Mouse (Mus musculus) embryonic facial prominence, embryonic 14.5 days (tissue): Measurements from ENCODE around the gene Tes. TPM values are rescaled to one million over a fixed set of nuclear protein-coding genes. Genes with fewer than 3 reads are reported as not detected.

ENCODE experiments used
- ATAC-seq: fragments of 200-750 bp; cut with Nextera tagmentation; 2 replicates; pipeline ENCODE4 v1.8.0; 2017; ENCODE audit warnings: low read depth, moderate number of reproducible peaks, moderate TSS enrichment
- DNase-seq: peaks from one replicate; pipeline ENCODE4 v3.0.0-alpha.2; 2015; ENCODE audit warnings: low spot score
- H3K27ac ChIP-seq: fragments of 300-500 bp; sonication (generic); replicated peaks from 2 replicates; pipeline ENCODE4 v1.5.1; 2014; ENCODE audit warnings: low read depth, mild to moderate bottlenecking, low read length, moderate library complexity
- H3K27me3 ChIP-seq: fragments of 300-500 bp; sonication (generic); replicated peaks from 2 replicates; pipeline ENCODE4 v1.6.1; 2014; ENCODE audit warnings: low read length; ENCODE audit not compliant: control insufficient read depth, insufficient read depth
- H3K36me3 ChIP-seq: fragments of 300-500 bp; sonication (generic); 2 replicates; pipeline ENCODE4 v1.6.1; 2014; ENCODE audit warnings: low read length, mixed read lengths; ENCODE audit not compliant: control insufficient read depth, insufficient read depth
- H3K4me1 ChIP-seq: fragments of 300-500 bp; sonication (generic); 2 replicates; pipeline ENCODE4 v1.6.1; 2014; ENCODE audit warnings: antibody characterized with exemption, low read length; ENCODE audit not compliant: control insufficient read depth, insufficient read depth
- H3K4me2 ChIP-seq: fragments of 300-500 bp; sonication (generic); 2 replicates; pipeline ENCODE4 v1.6.1; 2014; ENCODE audit warnings: low read depth, mild to moderate bottlenecking, low read length, moderate library complexity, mixed read lengths
- H3K4me3 ChIP-seq: fragments of 300-500 bp; sonication (generic); 2 replicates; pipeline ENCODE4 v1.5.1; 2014; ENCODE audit warnings: low read depth, mild to moderate bottlenecking, low read length
- H3K9ac ChIP-seq: fragments of 300-500 bp; sonication (generic); 2 replicates; pipeline ENCODE4 v1.6.1; 2014; ENCODE audit warnings: low read depth, mild to moderate bottlenecking, low read length, moderate library complexity, mixed read lengths
- H3K9me3 ChIP-seq: fragments of 300-500 bp; sonication (generic); 2 replicates; pipeline ENCODE4 v1.6.1; 2016; ENCODE audit warnings: low read length; ENCODE audit not compliant: control insufficient read depth
- WGBS: fragments of 180-500 bp; shearing (Covaris S2); extraction: QIAGEN DNeasy Blood & Tissue Kit; methylation state at CpG from one replicate; pipeline ENCODE4 v1.1.7; 2014; 5-methylcytosine and 5-hydroxymethylcytosine counted together
- polyA plus RNA-seq: library from polyadenylated mRNA; unstranded; fragments of >200 nt; fragmentation: Nextera tagmentation; extraction: Ambion mirVana; gene quantifications from 2 replicates; pipeline ENCODE4 v1.2.1, GENCODE M21; 2014

The Tes gene
- polyA plus RNA-seq, 1 experiment from 2014 or later = 36.0 TPM

DNA sequence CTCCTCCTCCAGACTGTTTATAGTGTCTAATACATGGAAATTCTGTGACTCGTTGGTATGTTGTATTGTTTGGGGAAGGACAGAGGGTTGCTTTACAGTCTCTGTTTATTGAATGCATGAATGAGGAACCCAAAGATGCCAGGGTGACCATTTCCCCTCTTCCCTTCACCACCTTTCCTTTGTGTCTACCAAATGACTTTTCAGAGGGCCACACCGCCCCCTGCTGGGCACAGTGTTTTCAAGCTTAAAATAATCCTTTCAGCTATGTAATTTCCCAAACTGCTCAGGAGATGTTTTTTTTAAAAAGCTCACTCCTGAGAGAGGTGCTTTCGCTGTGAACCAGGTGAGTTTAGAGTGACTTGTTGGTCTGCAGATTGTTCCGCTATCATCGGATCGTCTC is 22.5 kb downstream of the Tes start:
- no peaks in the 10 kb centered on the region for H3K27me3 ChIP-seq
- no peaks in the 10 kb centered on the region for H3K9me3 ChIP-seq
- ATAC-seq (no peak), DNase-seq (peak; percentile 65)
- no peak overlapping the region for H3K4me2 ChIP-seq
- H3K36me3 ChIP-seq = no peaks in the 10 kb centered on the region
- no peak overlapping the region for H3K4me3 ChIP-seq
- H3K27ac ChIP-seq = no peak overlapping the region
- WGBS = 67% methylated on average over 6 of the region's 6 CpGs
- no peak overlapping the region for H3K9ac ChIP-seq
- H3K4me1 ChIP-seq = no peaks in the 10 kb centered on the region; the same call in 1 of the 2 replicates

DNA sequence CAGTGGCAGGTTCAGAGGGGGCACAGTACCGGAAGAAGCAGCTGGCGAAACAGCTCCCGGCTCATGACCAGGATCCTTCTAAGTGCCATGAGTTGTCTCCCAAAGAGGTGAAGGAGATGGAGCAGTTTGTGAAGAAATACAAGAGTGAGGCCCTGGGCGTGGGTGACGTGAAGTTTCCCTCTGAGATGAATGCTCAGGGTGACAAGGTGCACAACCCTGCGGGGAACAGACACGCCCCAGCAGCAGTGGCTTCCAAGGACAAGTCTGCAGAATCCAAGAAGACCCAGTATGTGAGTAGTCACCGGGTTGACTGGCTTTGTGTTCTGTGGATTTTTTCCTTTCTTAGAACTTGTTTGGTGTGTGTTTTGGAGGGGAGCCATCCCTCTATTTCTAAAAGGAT is 32.4 kb downstream of the Tes start:
- Histone ChIP-seq H3K4me1 (no peaks in the 10 kb centered on the region), H3K9me3 (no peaks in the 10 kb centered on the region), H3K4me3 (no peak overlapping the region), H3K9ac (no peak overlapping the region), H3K36me3 (peaks cover 18% of the 10 kb centered on the region; the same call in 1 of the 2 replicates), H3K4me2 (no peak overlapping the region), H3K27ac (no peak overlapping the region), H3K27me3 (no peaks in the 10 kb centered on the region)
- ATAC-seq (no peak; the same call in 1 of the 2 replicates), DNase-seq (no peak)
- WGBS = 89% methylated on average over 8 of the region's 8 CpGs

DNA sequence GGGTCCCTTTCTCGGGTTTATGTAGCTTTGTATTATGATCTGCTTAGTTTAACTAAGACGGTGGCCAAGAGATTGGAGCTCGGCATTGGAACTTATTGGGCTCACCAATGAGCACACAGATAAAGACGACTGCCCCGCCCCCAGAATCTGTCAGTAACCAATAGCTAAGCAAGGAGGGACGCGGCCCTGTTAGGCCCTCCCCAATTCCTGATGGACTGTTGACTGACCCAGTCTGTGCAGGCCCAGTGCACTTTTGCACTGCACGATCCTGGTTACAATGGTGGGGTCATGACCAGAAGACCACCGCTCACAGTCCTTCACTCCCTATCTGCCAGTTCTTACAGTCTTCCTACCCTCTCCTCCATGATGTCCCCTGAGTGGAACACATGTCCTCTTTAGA is 33.6 kb downstream of the Tes start:
- no peak for ATAC-seq
- Histone ChIP-seq H3K9me3 (no peaks in the 10 kb centered on the region), H3K4me2 (no peak overlapping the region), H3K9ac (no peak overlapping the region), H3K27ac (no peak overlapping the region), H3K36me3 (peaks cover 23% of the 10 kb centered on the region; the same call in 1 of the 2 replicates), H3K4me3 (no peak overlapping the region), H3K27me3 (no peaks in the 10 kb centered on the region), H3K4me1 (no peaks in the 10 kb centered on the region)
- 92% methylated on average over 9 of the region's 9 CpGs for WGBS
- DNase-seq = no peak

- H3K9me3 ChIP-seq = no peaks in the 10 kb centered on the region
- H3K4me1 ChIP-seq = no peaks in the 10 kb centered on the region
- H3K27ac ChIP-seq = no peak overlapping the region
- no peak overlapping the region for H3K9ac ChIP-seq
- ATAC-seq (no peak), DNase-seq (no peak)
- no peaks in the 10 kb centered on the region for H3K27me3 ChIP-seq
- H3K4me2 ChIP-seq = no peak overlapping the region
- WGBS = 87% methylated on average over 25 of the region's 25 CpGs
- no peak overlapping the region for H3K4me3 ChIP-seq
- peaks cover 33% of the 10 kb centered on the region; the same call in 1 of the 2 replicates for H3K36me3 ChIP-seq
Observed at GRCm38 (mm10) chr6:17099477-17100130, 34.7 kb downstream of the Tes start.

DNA sequence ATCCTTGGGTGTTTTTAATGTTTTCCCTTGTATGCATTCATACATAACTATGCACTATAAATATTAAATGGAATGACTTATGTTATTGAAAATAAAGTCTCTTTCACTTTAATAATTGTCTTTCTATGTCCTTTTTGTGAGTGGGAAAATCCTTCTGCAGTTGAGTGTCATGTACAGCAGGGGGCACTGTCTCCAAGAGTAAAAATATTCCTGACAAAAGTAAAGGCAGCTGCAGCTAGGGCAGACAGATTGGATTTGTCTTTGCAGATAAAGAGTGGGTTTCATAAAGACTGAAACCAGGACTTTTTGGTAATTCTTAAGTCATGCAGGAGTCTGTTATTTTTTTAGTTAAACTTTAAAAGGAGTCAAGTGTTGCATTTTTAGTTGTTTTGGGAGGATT is 40.8 kb downstream of the Tes start:
- no peaks in the 10 kb centered on the region for H3K4me1 ChIP-seq
- DNase-seq (peak; percentile 69), ATAC-seq (no peak)
- H3K27me3 ChIP-seq = no peaks in the 10 kb centered on the region
- H3K36me3 ChIP-seq = peaks cover 19% of the 10 kb centered on the region; the same call in 1 of the 2 replicates
- no peak overlapping the region for H3K9ac ChIP-seq
- no peak overlapping the region for H3K4me3 ChIP-seq
- no peak overlapping the region for H3K27ac ChIP-seq
- no peaks in the 10 kb centered on the region for H3K9me3 ChIP-seq
- H3K4me2 ChIP-seq = no peak overlapping the region

GRCm38 (mm10) chr6:17106493-17106892 is 41.5 kb downstream of the Tes start:
- H3K36me3 ChIP-seq = peaks cover 19% of the 10 kb centered on the region; the same call in 1 of the 2 replicates
- no peaks in the 10 kb centered on the region for H3K4me1 ChIP-seq
- no peak overlapping the region for H3K4me2 ChIP-seq
- H3K4me3 ChIP-seq = no peak overlapping the region
- no peak overlapping the region for H3K9ac ChIP-seq
- DNase-seq = no peak
- H3K27me3 ChIP-seq = no peaks in the 10 kb centered on the region
- H3K9me3 ChIP-seq = no peaks in the 10 kb centered on the region
- WGBS = 89% methylated on average over 5 of the region's 5 CpGs
- no peak for ATAC-seq
- no peak overlapping the region for H3K27ac ChIP-seq

GRCm38 (mm10) chr6:17109204-17109603 is 44.3 kb downstream of the Tes start:
- Histone ChIP-seq H3K4me3 (no peak overlapping the region), H3K27ac (no peak overlapping the region), H3K4me2 (no peak overlapping the region), H3K9ac (no peak overlapping the region; the same call in 1 of the 2 replicates), H3K9me3 (no peaks in the 10 kb centered on the region), H3K36me3 (peaks cover 8% of the 10 kb centered on the region; the same call in 1 of the 2 replicates), H3K27me3 (no peaks in the 10 kb centered on the region), H3K4me1 (no peaks in the 10 kb centered on the region)
- DNase-seq (no peak), ATAC-seq (no peak)
- 80% methylated on average over 4 of the region's 4 CpGs for WGBS

DNA sequence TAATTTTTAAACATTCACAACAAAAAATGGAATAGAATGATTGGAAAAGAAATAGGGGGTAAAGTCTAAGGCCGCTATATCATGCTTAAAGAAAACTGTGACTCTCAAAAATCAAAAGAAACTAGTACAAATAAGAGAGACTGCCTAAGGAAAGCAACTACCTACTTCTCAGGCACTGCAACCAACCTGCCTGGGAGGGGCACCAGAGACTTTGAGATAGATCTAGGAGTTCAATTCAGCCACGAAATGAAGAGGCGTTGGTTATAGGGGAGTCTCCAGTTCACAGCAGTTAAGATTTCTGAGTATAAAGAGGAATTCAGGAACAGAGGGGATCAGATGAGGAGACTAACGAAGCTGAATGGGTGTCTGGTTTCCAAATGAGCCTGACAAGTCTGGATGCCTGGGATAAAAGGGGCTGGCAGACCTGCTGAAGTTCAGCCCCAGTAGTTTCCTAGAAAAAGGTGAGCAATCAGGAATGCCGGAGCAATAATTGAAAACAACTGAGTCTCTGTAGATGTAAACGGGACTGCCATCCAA is 45.7 kb downstream of the Tes start:
- Histone ChIP-seq H3K4me2 (no peak overlapping the region), H3K27me3 (no peaks in the 10 kb centered on the region), H3K9ac (no peak overlapping the region), H3K9me3 (no peaks in the 10 kb centered on the region), H3K4me1 (no peaks in the 10 kb centered on the region), H3K36me3 (no peaks in the 10 kb centered on the region), H3K4me3 (no peak overlapping the region), H3K27ac (no peak overlapping the region)
- 57% methylated on average over 6 of the region's 6 CpGs for WGBS
- ATAC-seq (0 out of 2 replicates have a peak, but pooled peaks have one; percentile 44), DNase-seq (peak; percentile 52)

GRCm38 (mm10) chr6:17112081-17112480 is 47.1 kb downstream of the Tes start:
- no peak overlapping the region for H3K9ac ChIP-seq
- no peak overlapping the region for H3K4me3 ChIP-seq
- no peaks in the 10 kb centered on the region for H3K36me3 ChIP-seq
- DNase-seq (no peak), ATAC-seq (no peak)
- no peaks in the 10 kb centered on the region for H3K27me3 ChIP-seq
- H3K27ac ChIP-seq = no peak overlapping the region
- no peak overlapping the region for H3K4me2 ChIP-seq
- H3K4me1 ChIP-seq = no peaks in the 10 kb centered on the region
- no peaks in the 10 kb centered on the region for H3K9me3 ChIP-seq
- WGBS = 88% methylated on average over 1 of the region's 1 CpGs
